Mouse (Mus musculus) embryonic facial prominence, embryonic 13.5 days (tissue): ENCODE results near the gene Crtc2. TPM values are rescaled to one million over a fixed set of nuclear protein-coding genes. Genes with fewer than 3 reads are reported as not detected.
"Not testable (repeated sequence)": the region's sequence is repeated elsewhere in the genome, so short reads cannot be mapped to it uniquely, and the experiment has no call there.

Experiments
- ATAC-seq: fragments of 200-750 bp; cut with Nextera tagmentation; 2 replicates; pipeline ENCODE4 v1.8.0; 2017; ENCODE audit warnings: low read depth; ENCODE audit not compliant: insufficient number of reproducible peaks, insufficient read depth, low FRiP score, low TSS enrichment
- H3K27ac ChIP-seq: fragments of 300-500 bp; sonication (generic); 2 replicates; pipeline ENCODE4 v1.5.1; 2015; ENCODE audit warnings: moderate library complexity, mild to moderate bottlenecking, inconsistent platforms
- H3K27me3 ChIP-seq: fragments of 300-500 bp; sonication (generic); 2 replicates; pipeline ENCODE4 v1.6.1; 2015; ENCODE audit warnings: mild to moderate bottlenecking, inconsistent platforms
- H3K36me3 ChIP-seq: fragments of 300-500 bp; sonication (generic); 2 replicates; pipeline ENCODE4 v1.6.1; 2015; ENCODE audit warnings: mild to moderate bottlenecking, inconsistent platforms
- H3K4me1 ChIP-seq: fragments of 300-500 bp; sonication (generic); 2 replicates; pipeline ENCODE4 v1.6.1; 2015; ENCODE audit warnings: inconsistent platforms
- H3K4me2 ChIP-seq: fragments of 300-500 bp; sonication (generic); 2 replicates; pipeline ENCODE4 v1.6.1; 2015; ENCODE audit warnings: moderate library complexity, mild to moderate bottlenecking, inconsistent platforms
- H3K4me3 ChIP-seq: fragments of 300-500 bp; sonication (generic); 2 replicates; pipeline ENCODE4 v1.5.1; 2015; ENCODE audit warnings: mild to moderate bottlenecking, inconsistent platforms
- H3K9ac ChIP-seq: fragments of 300-500 bp; sonication (generic); 2 replicates; pipeline ENCODE4 v1.6.1; 2015; ENCODE audit warnings: mild to moderate bottlenecking, inconsistent platforms
- H3K9me3 ChIP-seq: fragments of 300-500 bp; sonication (generic); 2 replicates; pipeline ENCODE4 v1.6.1; 2016; ENCODE audit warnings: inconsistent platforms
- WGBS: fragments of 180-500 bp; shearing (Covaris S2); methylation state at CpG from one replicate; pipeline ENCODE4 v1.1.7; 2015; ENCODE audit warnings: mixed read lengths; 5-methylcytosine and 5-hydroxymethylcytosine counted together
- polyA plus RNA-seq: library from polyadenylated mRNA; unstranded; fragments of >200 nt; fragmentation: Nextera tagmentation; extraction: Ambion mirVana; gene quantifications from 2 replicates; pipeline ENCODE4 v1.2.1, GENCODE M21; 2015

The Crtc2 gene
- polyA plus RNA-seq, 1 experiment from 2014 or later, result 26.9 TPM

DNA sequence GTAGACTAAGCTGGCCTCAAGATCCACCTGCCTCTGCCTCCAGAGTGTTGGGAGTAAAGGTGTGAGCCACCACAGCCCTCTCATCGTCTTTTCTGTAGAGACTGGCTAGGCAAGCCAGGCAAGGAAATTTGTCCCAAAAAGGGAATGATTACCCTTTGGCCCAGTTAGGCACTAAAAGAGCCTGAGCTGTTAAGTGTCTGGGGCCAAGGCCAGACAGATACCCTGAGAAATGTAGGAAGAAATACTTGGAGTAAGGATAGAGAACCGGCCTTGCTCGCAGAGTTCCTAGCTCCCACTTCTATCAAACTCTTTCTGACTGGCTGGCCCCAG lies 6.4 kb upstream of the Crtc2 start:
- Histone ChIP-seq H3K4me2 (peak overlapping the region; percentile 92), H3K36me3 (peaks cover 25% of the 10 kb centered on the region), H3K4me3 (peak overlapping the region; percentile 77), H3K9ac (peak overlapping the region; percentile 89), H3K9me3 (no peaks in the 10 kb centered on the region), H3K4me1 (peaks cover 34% of the 10 kb centered on the region), H3K27me3 (no peaks in the 10 kb centered on the region), H3K27ac (peak overlapping the region; percentile 93)
- no peak for ATAC-seq
- WGBS, result under 1% methylated on average over 3 of the region's 3 CpGs

DNA sequence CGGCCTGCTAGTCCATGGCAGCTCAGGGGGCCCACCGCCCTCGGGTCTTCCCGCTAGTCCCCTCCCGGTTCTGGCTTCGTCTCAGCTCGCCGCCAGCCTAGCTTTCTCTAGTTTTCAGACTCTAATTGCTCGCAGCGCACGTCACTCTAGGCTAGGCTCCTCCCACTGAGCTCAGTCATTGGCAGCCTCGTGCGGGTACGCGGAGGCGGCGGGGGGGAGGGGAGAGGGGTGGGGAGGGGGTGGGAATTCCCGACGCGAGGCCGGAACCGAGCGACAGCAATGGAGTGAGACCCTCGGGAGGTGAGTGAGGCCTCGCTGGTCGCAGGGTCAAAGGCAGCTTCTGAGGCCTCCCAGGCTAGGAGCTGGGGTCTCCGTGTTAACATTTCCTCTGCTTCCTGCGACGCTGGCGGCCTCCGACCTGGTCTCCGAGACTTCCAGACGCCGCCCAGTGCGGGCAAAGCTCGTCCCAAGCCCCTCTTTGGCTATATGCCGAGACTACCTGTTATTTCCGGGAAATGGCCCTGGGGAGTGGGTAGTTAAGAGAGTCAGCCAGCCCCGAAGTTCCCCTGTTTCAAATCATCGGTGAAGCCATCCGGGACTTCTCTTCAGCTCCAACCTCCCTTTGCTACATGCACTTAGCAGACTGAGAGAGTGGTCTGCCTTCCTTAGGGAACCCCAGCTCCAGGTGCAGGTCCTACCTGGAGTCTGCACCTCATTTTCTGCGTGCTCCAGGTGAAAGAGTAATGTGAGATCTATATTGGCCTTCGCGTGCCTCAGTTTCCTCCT lies 5.8 kb upstream of the Crtc2 start, which contains the start of gene Slc39a1:
Gene Slc39a1, plus strand, starts transcription at position 213 of the 786 bp plus-strand sequence.
- Histone ChIP-seq H3K4me2 (peak within 1 kb of the TSS; percentile 92), H3K4me1 (peaks cover 29% of the 10 kb centered on the region), H3K27me3 (no peaks in the 10 kb centered on the region), H3K9me3 (no peaks in the 10 kb centered on the region), H3K9ac (peak within 1 kb of the TSS; percentile 89), H3K4me3 (peak within 1 kb of the TSS; percentile 77), H3K27ac (peak within 1 kb of the TSS; percentile 93), H3K36me3 (peaks cover 25% of the 10 kb centered on the region)
- under 1% methylated on average over 41 of the region's 44 CpGs for WGBS
- ATAC-seq, result peak; percentile 91

DNA sequence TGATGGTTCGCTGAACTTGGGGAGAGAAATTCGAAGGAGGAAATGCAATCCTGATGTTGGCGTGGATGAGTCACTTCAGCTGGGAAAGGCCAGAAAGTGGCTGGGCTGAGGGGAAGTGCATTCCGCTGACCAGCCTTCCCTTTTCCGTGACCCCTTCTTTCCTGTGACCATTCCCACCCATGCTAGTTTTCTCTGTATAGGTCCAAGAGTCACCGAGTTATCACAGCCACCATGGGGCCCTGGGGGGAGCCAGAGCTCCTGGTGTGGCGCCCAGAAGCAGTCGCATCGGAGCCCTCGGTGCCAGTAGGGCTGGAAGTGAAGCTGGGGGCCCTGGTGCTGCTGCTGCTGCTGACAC lies 5.2 kb upstream of the Crtc2 start:
- no peaks in the 10 kb centered on the region for H3K9me3 ChIP-seq
- peak overlapping the region; percentile 77 for H3K4me3 ChIP-seq
- peak overlapping the region; percentile 89 for H3K9ac ChIP-seq
- peak overlapping the region; percentile 93 for H3K27ac ChIP-seq
- 7% methylated on average over 10 of the region's 10 CpGs for WGBS
- H3K4me2 ChIP-seq, result peak overlapping the region; percentile 92
- H3K36me3 ChIP-seq, result peaks cover 25% of the 10 kb centered on the region
- ATAC-seq, result no peak
- H3K27me3 ChIP-seq, result no peaks in the 10 kb centered on the region
- peaks cover 23% of the 10 kb centered on the region for H3K4me1 ChIP-seq

DNA sequence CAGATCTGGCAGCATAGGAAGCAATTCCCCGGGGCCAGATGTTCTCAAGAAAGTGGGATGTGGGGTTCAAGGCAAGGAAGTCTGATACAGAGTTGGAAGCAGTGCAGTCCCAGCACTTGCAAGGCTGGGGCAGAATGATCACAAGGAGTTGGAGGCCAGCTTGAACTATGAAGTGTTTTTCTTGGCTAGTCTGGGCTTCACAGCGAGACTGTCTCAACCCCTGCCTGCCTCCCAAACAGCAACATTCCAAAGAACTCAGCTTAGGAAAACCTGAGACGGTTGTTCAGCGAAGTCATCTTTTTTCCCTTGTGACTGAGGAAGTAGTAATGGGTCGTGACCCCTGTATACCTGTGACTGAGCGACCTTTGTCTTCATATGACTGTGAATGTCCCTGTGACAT lies 3.2 kb upstream of the Crtc2 start:
- no peak overlapping the region for H3K9ac ChIP-seq
- H3K4me1 ChIP-seq, result peaks cover 28% of the 10 kb centered on the region
- 83% methylated on average over 6 of the region's 6 CpGs for WGBS
- H3K9me3 ChIP-seq, result no peaks in the 10 kb centered on the region
- no peaks in the 10 kb centered on the region for H3K27me3 ChIP-seq
- no peak overlapping the region for H3K4me2 ChIP-seq
- no peak for ATAC-seq
- H3K4me3 ChIP-seq, result no peak overlapping the region
- no peak overlapping the region for H3K27ac ChIP-seq
- peaks cover 25% of the 10 kb centered on the region for H3K36me3 ChIP-seq

DNA sequence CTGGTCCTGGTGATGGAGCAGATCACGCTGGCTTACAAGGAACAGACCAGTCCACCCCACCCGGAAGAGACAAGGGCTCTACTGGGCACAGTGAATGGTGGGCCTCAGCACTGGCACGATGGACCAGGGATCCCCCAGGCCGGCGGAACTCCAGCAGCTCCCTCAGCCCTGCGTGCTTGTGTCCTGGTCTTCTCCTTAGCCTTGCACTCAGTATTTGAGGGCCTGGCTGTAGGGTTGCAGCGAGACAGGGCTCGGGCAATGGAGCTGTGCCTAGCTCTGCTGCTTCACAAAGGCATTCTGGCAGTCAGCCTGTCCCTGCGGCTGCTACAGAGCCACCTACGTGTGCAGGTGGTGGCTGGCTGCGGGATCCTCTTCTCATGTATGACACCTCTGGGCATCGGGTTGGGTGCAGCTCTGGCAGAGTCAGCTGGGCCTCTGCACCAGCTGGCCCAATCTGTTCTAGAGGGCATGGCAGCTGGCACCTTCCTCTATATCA lies 2.2 kb upstream of the Crtc2 start:
- not testable (repeated sequence) for H3K27me3 ChIP-seq, H3K9me3 ChIP-seq, H3K4me2 ChIP-seq, H3K4me3 ChIP-seq, H3K27ac ChIP-seq, H3K9ac ChIP-seq, ATAC-seq
- Histone ChIP-seq H3K36me3 (peaks cover 26% of the 10 kb centered on the region), H3K4me1 (peaks cover 36% of the 10 kb centered on the region)
- 92% methylated on average over 10 of the region's 12 CpGs for WGBS

DNA sequence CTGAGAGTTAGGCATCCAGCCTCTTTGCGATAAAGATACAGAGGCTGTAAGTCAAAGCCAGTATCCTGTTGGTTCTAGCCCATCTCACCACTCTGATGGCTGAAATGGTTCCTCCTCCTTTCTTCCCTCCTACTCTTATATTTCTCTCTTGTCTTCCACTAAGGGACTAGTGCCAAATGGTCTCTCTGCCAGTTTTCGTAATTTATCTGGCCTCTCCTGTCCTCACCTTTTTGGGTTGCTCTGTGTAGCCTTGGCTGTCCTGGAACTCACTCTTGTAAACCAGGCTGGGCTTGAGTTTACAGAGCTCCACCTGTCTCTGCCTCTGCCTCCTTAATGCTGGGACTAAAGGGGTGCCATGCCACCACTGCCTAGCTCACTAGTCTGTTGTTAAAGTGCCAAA lies 1.3 kb upstream of the Crtc2 start:
- H3K4me3 ChIP-seq, H3K27me3 ChIP-seq, ATAC-seq, H3K27ac ChIP-seq, H3K9ac ChIP-seq, H3K9me3 ChIP-seq, H3K4me2 ChIP-seq: not testable (repeated sequence)
- 92% methylated on average over 2 of the region's 2 CpGs for WGBS
- peaks cover 34% of the 10 kb centered on the region for H3K36me3 ChIP-seq
- peaks cover 34% of the 10 kb centered on the region for H3K4me1 ChIP-seq

DNA sequence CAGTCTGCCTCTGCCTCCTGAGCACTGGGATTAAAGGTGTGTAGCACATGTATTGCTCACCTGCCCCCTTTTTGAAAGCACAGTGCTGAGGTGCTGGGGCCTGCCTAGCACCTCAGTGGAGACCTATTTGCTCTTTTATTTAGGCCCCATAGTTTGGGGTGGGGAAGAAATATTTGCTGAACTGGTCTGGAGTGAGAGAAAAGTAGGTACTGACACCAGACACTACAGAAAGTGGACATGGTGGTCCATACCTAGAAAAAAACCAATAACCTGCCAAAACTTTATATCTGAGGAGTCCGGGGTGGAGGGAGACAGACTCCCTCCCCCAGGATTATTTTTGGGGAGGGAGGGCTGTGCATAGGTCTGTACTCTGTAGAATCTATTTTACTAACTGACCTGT lies 789 bp upstream of the Crtc2 start:
- not testable (repeated sequence) for H3K27me3 ChIP-seq, H3K27ac ChIP-seq, H3K4me3 ChIP-seq, H3K9me3 ChIP-seq, ATAC-seq, H3K9ac ChIP-seq
- WGBS, result 61% methylated on average over 1 of the region's 1 CpGs
- Histone ChIP-seq H3K4me2 (peak overlapping the region; percentile 82), H3K36me3 (peaks cover 37% of the 10 kb centered on the region), H3K4me1 (peaks cover 32% of the 10 kb centered on the region)

DNA sequence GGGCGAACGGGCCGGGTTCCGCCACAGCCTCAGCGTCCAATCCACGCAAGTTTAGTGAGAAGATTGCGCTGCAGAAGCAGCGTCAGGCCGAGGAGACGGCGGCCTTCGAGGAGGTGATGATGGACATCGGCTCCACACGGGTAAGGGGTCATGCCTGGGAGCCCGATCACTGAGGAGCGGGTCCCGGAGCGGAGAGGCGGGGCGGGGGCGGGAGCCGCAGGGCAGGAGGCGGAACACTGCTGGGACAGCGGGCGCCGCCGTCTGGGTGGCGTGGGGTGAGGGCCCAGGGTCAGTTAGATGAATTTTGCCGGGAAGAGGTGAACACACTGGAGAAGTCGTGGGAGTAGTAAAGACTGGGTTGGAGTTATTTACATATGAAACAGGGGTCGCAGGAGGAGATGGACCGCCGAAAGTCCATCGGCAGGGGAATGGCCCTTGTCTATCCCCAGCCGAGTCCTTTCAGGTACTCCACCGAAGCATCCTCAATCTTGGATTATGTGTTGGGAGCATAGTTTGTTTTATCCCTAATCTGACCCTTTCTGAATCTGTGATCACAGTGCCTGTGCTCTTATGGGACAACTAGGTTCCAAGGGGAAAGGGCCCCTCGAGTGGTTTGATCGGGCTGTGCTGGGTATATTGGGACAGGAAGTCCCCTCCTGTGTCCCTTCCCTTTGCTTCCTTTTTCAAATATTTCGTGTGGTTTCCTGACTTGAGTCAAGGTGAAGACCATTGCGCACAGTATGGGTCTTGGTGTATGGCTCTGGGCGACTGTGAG lies 643 bp downstream of the Crtc2 start:
- H3K4me3 ChIP-seq, result peak overlapping the region; percentile 98
- peak overlapping the region; percentile 82 for H3K4me2 ChIP-seq
- peak overlapping the region; percentile 97 for H3K9ac ChIP-seq
- ATAC-seq, result peak; percentile 39; the same call in 1 of the 2 replicates
- WGBS, result under 1% methylated on average over 41 of the region's 41 CpGs
- H3K27ac ChIP-seq, result peak overlapping the region; percentile 88
- H3K36me3 ChIP-seq, result peaks cover 47% of the 10 kb centered on the region
- H3K27me3 ChIP-seq, result no peaks in the 10 kb centered on the region
- no peaks in the 10 kb centered on the region for H3K9me3 ChIP-seq
- peaks cover 21% of the 10 kb centered on the region for H3K4me1 ChIP-seq

DNA sequence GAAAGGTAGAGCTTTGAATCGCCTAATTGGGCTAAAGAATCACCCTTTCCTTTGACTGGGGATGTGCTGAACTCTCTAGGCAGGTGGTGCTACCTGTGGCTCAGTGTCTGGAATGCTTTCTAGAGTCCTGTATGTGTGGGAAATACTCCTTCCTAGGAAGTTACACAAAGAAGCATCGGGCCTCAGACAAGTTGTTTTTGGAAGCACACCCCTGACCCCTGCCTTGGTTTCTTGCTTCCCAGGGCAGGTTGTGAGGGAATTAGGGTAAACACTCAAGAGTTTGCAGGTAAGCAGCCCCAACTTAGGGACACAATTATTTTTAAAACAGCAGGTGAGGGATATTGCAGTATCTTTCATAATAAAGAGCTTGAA lies 1.2 kb downstream of the Crtc2 start:
- no peaks in the 10 kb centered on the region for H3K27me3 ChIP-seq
- 17% methylated on average over 2 of the region's 2 CpGs for WGBS
- H3K27ac ChIP-seq, result peak overlapping the region; percentile 88; the same call in 1 of the 2 replicates
- H3K4me1 ChIP-seq, result peaks cover 18% of the 10 kb centered on the region
- H3K9me3 ChIP-seq, result no peaks in the 10 kb centered on the region
- H3K4me2 ChIP-seq, result peak overlapping the region; percentile 82
- peak overlapping the region; percentile 97 for H3K9ac ChIP-seq
- peak overlapping the region; percentile 98 for H3K4me3 ChIP-seq
- no peak for ATAC-seq
- H3K36me3 ChIP-seq, result peaks cover 49% of the 10 kb centered on the region

DNA sequence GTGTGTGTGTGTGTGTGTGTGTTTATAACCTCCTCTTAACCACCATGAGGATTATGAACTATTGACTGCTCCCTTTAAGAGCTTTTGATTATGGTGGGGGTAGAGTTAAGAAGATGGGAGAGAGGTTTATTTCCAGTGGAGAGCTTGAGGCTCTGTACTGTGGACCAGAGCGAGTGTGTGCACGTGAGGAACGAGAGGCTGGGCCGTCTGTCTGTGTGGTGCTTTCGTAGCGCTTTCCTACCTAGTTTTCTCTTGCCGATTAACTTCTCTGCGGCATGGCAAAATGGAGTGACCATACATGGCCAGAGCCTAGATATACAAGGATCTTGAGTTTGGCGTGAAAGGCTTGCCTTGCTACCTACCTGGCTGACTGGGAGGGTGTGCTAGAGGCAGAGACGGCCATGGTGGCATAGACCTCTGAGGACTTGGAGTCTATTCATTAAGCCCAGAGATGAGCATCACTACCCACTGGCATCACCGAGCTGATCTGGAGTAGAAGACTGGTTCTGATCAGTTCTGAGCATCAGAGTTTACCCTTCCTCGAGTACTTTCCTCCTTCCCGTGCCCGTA lies 1.9 kb downstream of the Crtc2 start:
- peaks cover 49% of the 10 kb centered on the region for H3K36me3 ChIP-seq
- peak overlapping the region; percentile 82 for H3K4me2 ChIP-seq
- H3K27ac ChIP-seq, result no peak overlapping the region
- H3K9ac ChIP-seq, result no peak overlapping the region
- H3K4me3 ChIP-seq, result peak overlapping the region; percentile 98; the same call in 1 of the 2 replicates
- WGBS, result 89% methylated on average over 14 of the region's 14 CpGs
- H3K9me3 ChIP-seq, result no peaks in the 10 kb centered on the region
- peaks cover 18% of the 10 kb centered on the region for H3K4me1 ChIP-seq
- ATAC-seq, result no peak
- no peaks in the 10 kb centered on the region for H3K27me3 ChIP-seq

DNA sequence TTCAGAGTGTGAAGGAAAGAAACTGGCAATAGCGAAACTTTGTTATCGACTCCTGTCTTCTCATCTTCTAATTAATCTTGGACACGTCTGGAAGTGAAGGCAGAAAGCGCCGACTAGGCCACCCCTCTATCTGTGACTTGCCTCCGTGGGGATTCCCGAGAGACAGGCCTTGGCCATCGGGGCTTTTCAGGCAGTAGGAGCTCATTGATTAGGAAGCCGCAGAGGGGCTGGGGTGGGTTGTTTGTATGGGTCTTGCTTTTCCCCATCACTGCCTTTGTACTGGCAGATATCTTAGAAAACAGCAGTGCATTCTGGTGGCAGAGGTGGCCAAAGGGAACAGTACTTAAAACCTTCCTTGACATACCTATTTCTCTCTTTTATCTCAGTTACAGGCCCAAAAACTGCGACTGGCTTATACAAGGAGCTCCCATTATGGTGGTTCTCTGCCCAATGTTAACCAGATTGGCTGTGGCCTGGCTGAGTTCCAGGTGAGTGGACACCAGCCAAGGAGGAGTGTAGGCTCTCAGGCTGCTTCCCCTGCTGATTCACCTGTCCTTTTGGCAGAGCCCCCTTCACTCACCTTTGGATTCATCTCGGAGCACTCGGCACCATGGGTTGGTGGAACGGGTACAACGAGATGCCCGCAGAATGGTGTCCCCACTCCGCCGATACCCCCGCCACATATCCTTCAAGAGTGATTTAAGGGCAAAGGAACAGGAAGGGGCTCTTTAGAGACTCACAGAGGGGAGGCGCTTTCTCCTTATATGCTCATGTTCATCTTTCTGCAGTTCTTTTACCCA lies 3.0 kb downstream of the Crtc2 start:
- Histone ChIP-seq H3K4me3 (no peak overlapping the region), H3K4me2 (no peak overlapping the region), H3K4me1 (peaks cover 18% of the 10 kb centered on the region), H3K27me3 (no peaks in the 10 kb centered on the region), H3K27ac (no peak overlapping the region), H3K9ac (no peak overlapping the region), H3K9me3 (no peaks in the 10 kb centered on the region), H3K36me3 (peaks cover 49% of the 10 kb centered on the region)
- WGBS, result 92% methylated on average over 19 of the region's 19 CpGs
- no peak for ATAC-seq
